Mouse (Mus musculus) ES-Bruce4 (cell line): ENCODE measurements around the gene Hexim1. TPM values are rescaled to one million over a fixed set of nuclear protein-coding genes. Genes with fewer than 3 reads are reported as not detected.

Experiments used
- H3K27ac ChIP-seq: 2 replicates; pipeline ENCODE4 v1.5.1; 2012; ENCODE audit warnings: low read length, inconsistent platforms; ENCODE audit not compliant: insufficient read depth
- H3K27me3 ChIP-seq: 2 replicates; pipeline ENCODE4 v1.6.1; 2012; ENCODE audit warnings: mild to moderate bottlenecking, low read length, inconsistent platforms; ENCODE audit not compliant: control insufficient read depth, poor library complexity, insufficient read depth, severe bottlenecking
- H3K36me3 ChIP-seq: 2 replicates; pipeline ENCODE4 v1.6.1; 2012; ENCODE audit warnings: inconsistent platforms, mild to moderate bottlenecking, low read length, moderate library complexity; ENCODE audit not compliant: control insufficient read depth, poor library complexity, insufficient read depth, severe bottlenecking
- H3K4me1 ChIP-seq: one replicate; pipeline ENCODE4 v1.8.1; 2011; ENCODE audit warnings: low read length; ENCODE audit not compliant: control insufficient read depth, insufficient read depth
- H3K4me3 ChIP-seq: 2 replicates; pipeline ENCODE4 v1.5.1; 2011; ENCODE audit warnings: low read depth, mild to moderate bottlenecking, low read length
- H3K9ac ChIP-seq: 2 replicates; pipeline ENCODE4 v1.6.1; 2012; ENCODE audit warnings: low read depth, mild to moderate bottlenecking, inconsistent platforms; ENCODE audit not compliant: poor library complexity, severe bottlenecking
- H3K9me3 ChIP-seq: replicated peaks from 2 replicates; pipeline ENCODE4 v1.6.1; 2012; ENCODE audit warnings: mild to moderate bottlenecking, low read length, inconsistent platforms; ENCODE audit not compliant: control insufficient read depth, poor library complexity, insufficient read depth, severe bottlenecking
- CTCF ChIP-seq: IDR thresholded peaks from one replicate; pipeline ENCODE4 v1.8.1; 2011; ENCODE audit warnings: low read depth, low read length
- EP300 ChIP-seq: IDR thresholded peaks from 2 replicates; pipeline ENCODE4 v1.6.1; 2011; ENCODE audit warnings: low read depth, low read length; ENCODE audit not compliant: insufficient read depth
- POLR2A ChIP-seq: IDR thresholded peaks from one replicate; pipeline ENCODE4 v1.8.1; 2011; ENCODE audit warnings: low read length; ENCODE audit not compliant: insufficient read depth
- polyA plus RNA-seq: library from polyadenylated mRNA; stranded (reverse); fragments of >200 nt; gene quantifications from 2 replicates; pipeline ENCODE4 v1.2.4, GENCODE M21; 2011; ENCODE audit warnings: low read depth; ENCODE audit not compliant: missing spikeins, insufficient read depth, insufficient read length

Hexim1 gene
- 17.2 and 20.1 TPM in 2 replicates for polyA plus RNA-seq

GRCm38 (mm10) chr11:103116008-103116818 lies at the start of gene Hexim1:
Hexim1 (plus strand) TSS chr11:103116231.
- peak within 1 kb of the TSS; percentile 95 for H3K4me3 ChIP-seq
- no peaks in the 10 kb centered on the region for H3K9me3 ChIP-seq
- H3K27ac ChIP-seq, result peak within 1 kb of the TSS; percentile 66
- no peaks in the 10 kb centered on the region for H3K27me3 ChIP-seq
- peak within 1 kb of the TSS; percentile 96 for H3K9ac ChIP-seq
- TF ChIP-seq POLR2A (peak; percentile 99), CTCF (no peak), EP300 (no peak; the same call in 1 of the 2 replicates)
- no peaks in the 10 kb centered on the region for H3K4me1 ChIP-seq
- no peaks in the 10 kb centered on the region; the same call in 1 of the 2 replicates for H3K36me3 ChIP-seq

DNA sequence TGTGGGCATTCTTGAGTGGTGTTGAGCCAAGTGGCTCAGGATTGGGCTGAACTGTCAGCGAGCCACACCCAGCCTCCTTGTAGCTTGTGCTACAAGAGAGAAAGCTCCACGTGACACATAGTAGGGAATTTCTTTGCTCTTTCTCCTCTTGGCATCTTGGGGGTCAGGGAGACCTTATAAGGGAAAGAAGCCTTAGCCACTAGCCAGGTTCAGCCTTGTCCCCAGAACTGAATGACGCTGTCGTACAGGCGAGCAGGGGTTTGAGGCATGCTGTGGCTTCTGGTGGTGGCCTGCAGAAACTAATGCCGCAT lies 49.0 kb upstream of the Hexim1 start:
- H3K9me3 ChIP-seq, result no peaks in the 10 kb centered on the region
- peak overlapping the region; percentile 42; the same call in 1 of the 2 replicates for H3K27ac ChIP-seq
- TF ChIP-seq CTCF, result no peak
- H3K27me3 ChIP-seq, result no peaks in the 10 kb centered on the region
- H3K9ac ChIP-seq, result no peak overlapping the region
- peaks cover 47% of the 10 kb centered on the region for H3K36me3 ChIP-seq
- H3K4me1 ChIP-seq, result no peaks in the 10 kb centered on the region
- H3K4me3 ChIP-seq, result no peak overlapping the region

- Histone ChIP-seq H3K4me1 (no peaks in the 10 kb centered on the region), H3K9me3 (no peaks in the 10 kb centered on the region), H3K27me3 (no peaks in the 10 kb centered on the region), H3K27ac (peak overlapping the region; percentile 45; the same call in 1 of the 2 replicates), H3K4me3 (no peak overlapping the region), H3K9ac (no peak overlapping the region), H3K36me3 (peaks cover 47% of the 10 kb centered on the region)
- TF ChIP-seq EP300, result no peak
- TF ChIP-seq POLR2A, result no peak
- no peak for TF ChIP-seq CTCF
These were observed 48.5 kb upstream of the Hexim1 start for GRCm38 (mm10) chr11:103067457-103068001.

DNA sequence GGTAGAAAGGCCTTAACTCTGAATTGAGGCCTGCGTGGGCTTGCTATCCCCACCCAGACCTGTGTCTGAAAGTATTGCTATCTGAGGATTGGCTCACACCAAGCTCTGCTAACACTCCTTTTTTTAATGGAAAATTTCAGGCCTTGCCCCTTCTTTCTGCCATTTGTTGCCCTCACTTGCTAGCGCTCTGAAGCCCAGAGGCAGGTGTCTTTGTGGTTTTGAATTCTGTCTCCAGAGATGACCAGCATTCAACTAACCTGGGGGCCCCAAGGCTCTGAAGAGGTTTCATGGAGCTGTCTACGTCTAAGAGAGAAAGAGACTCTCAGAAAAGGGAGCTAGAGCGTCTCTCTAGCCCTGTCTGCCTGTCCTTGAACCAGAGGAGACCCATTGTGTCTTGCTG lies 47.8 kb upstream of the Hexim1 start:
- peak overlapping the region; percentile 45 for H3K27ac ChIP-seq
- no peak for TF ChIP-seq EP300
- no peak for TF ChIP-seq CTCF
- no peak for TF ChIP-seq POLR2A
- H3K9me3 ChIP-seq, result no peaks in the 10 kb centered on the region
- no peaks in the 10 kb centered on the region for H3K4me1 ChIP-seq
- no peaks in the 10 kb centered on the region for H3K27me3 ChIP-seq
- H3K9ac ChIP-seq, result no peak overlapping the region
- H3K36me3 ChIP-seq, result peaks cover 42% of the 10 kb centered on the region
- no peak overlapping the region for H3K4me3 ChIP-seq

DNA sequence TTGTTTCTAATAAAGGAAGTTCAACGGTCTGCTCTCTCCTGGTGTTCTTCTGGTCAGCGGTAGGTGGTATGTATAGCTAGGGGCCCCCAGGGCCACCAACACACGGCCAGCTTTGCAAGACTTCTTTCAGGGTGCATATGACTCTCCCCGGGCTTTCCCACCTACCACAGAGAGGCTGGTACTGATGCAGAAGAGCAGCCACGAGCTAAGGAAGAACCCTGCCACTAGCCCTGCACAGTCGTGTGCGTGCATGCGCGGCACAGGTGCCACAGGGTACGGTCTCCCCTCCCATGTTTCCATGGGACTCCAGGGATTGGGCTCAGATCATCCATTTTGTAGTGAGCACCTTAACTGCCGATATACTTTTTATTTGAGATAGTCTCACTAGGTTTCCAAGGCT lies 47.1 kb upstream of the Hexim1 start:
- H3K27ac ChIP-seq, result no peak overlapping the region
- peaks cover 35% of the 10 kb centered on the region for H3K36me3 ChIP-seq
- TF ChIP-seq EP300, result no peak
- no peak for TF ChIP-seq CTCF
- H3K9ac ChIP-seq, result no peak overlapping the region
- H3K4me3 ChIP-seq, result no peak overlapping the region
- no peaks in the 10 kb centered on the region for H3K4me1 ChIP-seq
- H3K9me3 ChIP-seq, result no peaks in the 10 kb centered on the region
- H3K27me3 ChIP-seq, result no peaks in the 10 kb centered on the region

- H3K36me3 ChIP-seq, result peaks cover 27% of the 10 kb centered on the region
- H3K4me3 ChIP-seq, result no peak overlapping the region
- H3K27ac ChIP-seq, result no peak overlapping the region
- H3K9me3 ChIP-seq, result no peaks in the 10 kb centered on the region
- no peak for TF ChIP-seq POLR2A
- TF ChIP-seq EP300, result no peak
- no peak for TF ChIP-seq CTCF
- H3K27me3 ChIP-seq, result no peaks in the 10 kb centered on the region
- peaks cover under 1% of the 10 kb centered on the region for H3K4me1 ChIP-seq
- no peak overlapping the region for H3K9ac ChIP-seq
These were observed 46.3 kb upstream of the Hexim1 start for GRCm38 (mm10) chr11:103069731-103070130.
